Mouse (Mus musculus) naive thymus-derived CD4-positive, alpha-beta T cell, adult 2 months (primary cell): Measurements from ENCODE around the gene Tmcc3.

Experiments
- DNase-seq: peaks from one replicate; pipeline ENCODE4 v3.0.0-alpha.2; 2011; ENCODE audit warnings: low read depth

Tmcc3 gene

DNA sequence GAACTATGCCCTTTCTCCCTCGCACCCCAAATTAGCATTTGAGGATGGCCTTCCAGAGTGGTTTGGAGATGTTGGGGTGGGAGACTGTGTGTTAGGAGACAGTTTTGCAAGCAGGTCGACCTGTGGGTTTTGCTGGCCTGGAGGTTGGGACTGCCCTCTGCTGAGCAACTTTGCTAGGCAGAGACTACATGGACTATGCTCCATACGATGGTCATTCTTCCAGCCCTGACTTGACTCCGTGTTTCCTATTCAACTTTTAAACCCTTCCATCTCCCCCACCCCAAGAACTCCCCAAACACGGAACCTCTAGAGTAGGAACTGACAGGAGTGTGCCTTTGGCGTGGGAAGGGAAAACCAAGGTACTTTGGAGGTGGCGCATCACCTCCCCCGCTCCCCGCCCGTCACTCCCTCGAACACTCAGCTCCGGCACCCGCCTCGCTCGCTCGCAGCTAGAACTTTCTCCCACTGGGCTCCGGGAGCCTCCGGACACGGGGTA lies at the start of gene Tmcc3:
Tmcc3 (plus strand) TSS at position 439 of the 496 bp plus-strand sequence.
- DNase-seq = no peak

DNA sequence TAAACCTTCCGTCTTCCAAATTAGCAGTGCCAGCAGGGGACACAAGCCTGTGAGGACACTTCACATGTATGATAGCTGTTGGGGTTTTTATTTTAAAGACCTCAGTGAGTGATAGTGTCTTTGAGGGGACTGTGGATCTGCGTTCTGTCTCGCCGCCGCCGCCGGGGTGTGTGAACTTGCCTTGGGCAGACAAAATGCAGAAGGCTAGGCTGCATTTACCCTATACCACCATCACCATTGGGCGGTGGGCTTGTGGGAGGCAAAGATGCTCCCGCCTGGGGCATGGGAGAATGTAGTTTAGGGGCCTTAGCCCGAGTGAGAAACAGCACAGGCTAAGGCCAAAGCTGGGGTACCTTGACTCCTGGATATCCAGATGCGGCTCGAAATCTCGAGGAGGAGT lies 49.1 kb upstream of the Tmcc3 start:
- DNase-seq = no peak

GRCm38 (mm10) chr10:94263211-94263610 lies 48.5 kb upstream of the Tmcc3 start:
- no peak for DNase-seq

- no peak for DNase-seq
Measured at GRCm38 (mm10) chr10:94265656-94266542, 45.9 kb upstream of the Tmcc3 start.

GRCm38 (mm10) chr10:94275321-94275720 lies 36.4 kb upstream of the Tmcc3 start:
- DNase-seq = no peak

- DNase-seq = no peak
Measured at GRCm38 (mm10) chr10:94276511-94276910, 35.2 kb upstream of the Tmcc3 start.

- DNase-seq = no peak
Measured at GRCm38 (mm10) chr10:94282179-94282578, 29.6 kb upstream of the Tmcc3 start.

GRCm38 (mm10) chr10:94282797-94283196 lies 29.0 kb upstream of the Tmcc3 start:
- DNase-seq = no peak

GRCm38 (mm10) chr10:94294437-94294836 lies 17.3 kb upstream of the Tmcc3 start:
- no peak for DNase-seq

GRCm38 (mm10) chr10:94294933-94295750 lies 16.6 kb upstream of the Tmcc3 start:
- no peak for DNase-seq

DNA sequence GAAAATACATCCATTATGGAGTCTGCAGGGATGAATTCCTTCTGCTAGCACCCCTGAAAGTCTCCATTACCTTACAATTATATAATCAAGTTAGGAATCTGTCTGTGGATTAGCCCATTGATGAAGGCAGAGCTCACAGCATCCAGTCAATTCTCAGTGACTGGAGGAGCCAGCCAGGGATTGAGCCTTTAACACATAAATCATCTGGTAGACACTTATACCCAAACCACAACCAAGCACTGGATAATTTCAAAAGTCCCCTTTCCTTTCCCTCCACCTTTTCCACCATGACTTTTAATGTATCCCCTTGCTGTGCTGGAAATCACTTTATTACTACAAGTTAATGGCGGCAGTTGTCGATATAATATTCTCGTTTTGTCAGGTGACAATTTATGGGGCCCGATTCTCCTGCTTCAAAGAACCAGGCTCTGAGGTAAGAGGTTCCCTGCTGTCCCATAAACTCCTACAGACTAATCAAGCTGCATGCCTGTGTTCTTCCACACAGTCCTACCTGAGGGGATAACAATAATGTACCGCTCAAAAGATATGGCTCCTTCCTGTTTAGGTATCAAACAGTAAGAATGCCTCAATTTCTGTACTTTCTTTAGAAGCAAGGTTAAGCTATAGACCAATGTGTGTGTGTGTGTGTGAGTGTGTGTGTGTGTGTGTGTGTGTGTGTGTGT lies 15.7 kb upstream of the Tmcc3 start:
- no peak for DNase-seq

GRCm38 (mm10) chr10:94298471-94298870 lies 13.3 kb upstream of the Tmcc3 start, which contains the start of gene Gm4792:
Gm4792 (minus strand) TSS chr10:94298703.
- no peak for DNase-seq

- no peak for DNase-seq
Measured at GRCm38 (mm10) chr10:94299301-94299700, 12.4 kb upstream of the Tmcc3 start.

DNA sequence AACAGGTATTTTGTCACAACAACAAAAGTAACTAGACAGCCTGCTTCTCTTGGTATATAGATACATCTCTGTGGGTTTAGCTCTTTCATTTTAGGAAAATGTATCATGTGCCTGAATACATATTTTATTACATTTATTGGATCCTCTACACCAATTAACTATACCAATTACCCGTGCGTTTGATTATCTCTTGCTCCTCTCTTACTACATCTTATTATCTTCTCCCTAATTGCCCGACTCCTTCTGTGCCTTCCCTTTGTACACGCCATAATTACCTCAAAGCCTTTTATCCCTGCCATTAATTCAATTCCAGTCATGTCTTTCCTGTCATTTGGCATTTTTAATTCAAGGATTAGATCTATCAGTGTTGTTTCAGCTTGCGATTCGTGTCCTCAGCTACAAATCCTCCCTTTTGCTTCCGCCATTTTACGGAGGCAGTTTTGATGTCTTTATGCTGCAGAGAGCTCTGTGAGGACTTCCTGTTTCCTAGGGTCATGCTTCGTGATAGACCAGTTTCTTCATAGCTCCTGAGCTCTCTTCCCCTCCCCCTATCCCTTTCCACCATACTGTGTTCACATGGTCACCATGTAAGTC lies 7.6 kb upstream of the Tmcc3 start:
- DNase-seq = no peak

DNA sequence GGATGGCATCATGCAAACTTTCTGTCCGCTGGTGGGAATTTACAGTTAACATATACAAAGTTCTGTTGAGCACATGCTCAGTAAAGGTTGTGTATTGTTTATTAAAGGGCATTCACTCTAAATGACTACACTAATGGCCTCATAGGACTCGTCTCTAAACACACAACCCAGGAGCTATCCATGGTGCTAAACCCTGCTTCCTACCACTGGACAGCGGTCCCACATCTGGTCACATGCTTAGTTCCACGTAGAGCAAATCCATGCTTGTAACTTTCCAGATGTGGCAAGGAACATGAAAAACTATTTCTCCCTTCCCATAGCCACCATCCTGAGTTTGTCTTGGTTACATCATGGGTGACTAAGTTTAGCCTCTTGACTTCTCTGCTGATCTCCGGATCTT lies 6.2 kb upstream of the Tmcc3 start:
- DNase-seq = no peak

GRCm38 (mm10) chr10:94310499-94311267 lies 1.1 kb upstream of the Tmcc3 start:
- DNase-seq = no peak

DNA sequence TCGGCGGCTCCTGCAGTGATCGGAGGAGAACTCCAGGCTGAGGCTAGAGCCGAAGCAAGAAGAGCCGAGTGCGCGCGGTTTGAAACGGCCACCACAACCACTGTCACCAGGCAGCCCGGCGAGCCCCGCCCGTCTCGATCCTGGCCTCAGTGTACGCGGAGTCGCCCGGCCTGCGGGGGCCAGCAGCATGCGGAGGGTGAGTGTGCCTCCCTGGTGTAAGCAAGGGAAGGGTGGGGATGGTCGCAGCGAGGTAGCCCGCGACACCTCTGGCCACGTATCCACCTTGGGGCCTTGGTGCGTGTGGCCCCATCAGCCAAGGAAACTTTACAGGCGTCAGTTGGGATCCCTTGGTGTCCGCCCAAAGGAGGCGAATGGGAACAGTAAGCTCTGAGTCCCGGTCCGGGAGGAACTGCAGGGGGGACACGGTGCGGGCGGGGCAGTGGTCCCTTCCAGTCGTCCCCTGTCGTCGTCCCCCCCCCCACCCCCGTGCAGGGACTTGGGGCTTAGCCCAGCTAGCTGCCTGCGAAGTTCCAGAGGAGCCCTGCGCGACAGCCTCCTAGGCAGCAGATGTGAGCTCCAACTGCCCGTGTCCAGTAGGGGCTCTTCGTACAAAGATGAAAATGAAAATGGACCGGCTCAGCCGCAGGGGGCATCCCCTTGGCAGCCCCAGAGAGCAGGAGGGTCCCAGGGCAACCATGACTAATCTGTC lies 412 bp downstream of the Tmcc3 start:
- DNase-seq = no peak

DNA sequence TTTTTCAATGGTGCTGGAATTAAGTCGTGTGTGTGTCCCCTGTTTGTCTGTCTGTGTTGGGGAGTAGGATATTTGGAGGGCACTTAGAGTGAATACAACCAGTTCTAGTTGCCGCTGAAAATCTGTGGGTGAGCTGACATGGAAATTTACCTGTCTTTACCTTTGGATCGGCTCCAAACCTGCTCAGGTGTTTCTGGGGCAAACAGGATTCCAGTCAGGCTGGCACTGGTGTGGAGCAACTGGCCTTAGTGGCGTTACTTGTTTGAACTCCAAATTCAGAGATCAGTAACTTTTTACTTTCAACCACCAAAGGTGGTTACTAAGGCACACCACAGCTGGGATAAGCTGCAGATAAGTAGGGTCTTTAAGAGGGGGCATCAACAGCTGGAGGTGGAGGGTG lies 1.4 kb downstream of the Tmcc3 start:
- DNase-seq = no peak

DNA sequence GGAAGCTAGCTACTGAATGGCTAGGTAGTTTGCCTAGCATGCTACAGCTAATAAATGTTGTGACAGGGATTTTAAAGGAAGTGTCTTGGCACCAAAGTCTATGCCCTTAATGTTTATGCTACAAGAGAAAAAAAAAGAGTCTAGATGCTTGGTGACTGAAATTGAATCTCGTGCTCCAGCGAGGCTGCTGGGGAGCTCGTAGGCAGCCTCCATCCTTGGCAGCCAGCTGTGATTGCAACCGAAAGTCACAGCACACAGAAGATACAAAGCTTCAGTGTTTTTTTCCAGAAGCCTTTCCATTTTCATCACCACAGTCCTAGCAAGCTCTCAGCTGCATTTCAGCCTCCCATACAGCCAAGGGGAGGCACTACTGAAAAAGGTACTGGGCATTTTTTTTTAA lies 6.8 kb downstream of the Tmcc3 start:
- DNase-seq = no peak

- no peak for DNase-seq
Measured at GRCm38 (mm10) chr10:94329962-94330361, 18.2 kb downstream of the Tmcc3 start.
